ENCODE assay signal across 32 mouse cellular contexts in genomic region chr14:16133410-16133809, GRCm38 (mm10).
"Had no signal": no experiment of that assay in that cellular context is flagged by ENCODE, and none has a peak within 500 bp of the region (broad histone marks: within the 10 kb centered on the region; RNA-seq: fewer than 3 reads in every experiment).

No protein-coding gene starts in this region.

- H3K4me1 ChIP-seq: heart, embryonic 10.5 days; heart, embryonic 12.5 days; heart, embryonic 13.5 days; heart, embryonic 15.5 days; hindbrain, embryonic 10.5 days; hindbrain, embryonic 12.5 days; hindbrain, embryonic 13.5 days; hindbrain, embryonic 15.5 days; kidney, embryonic 15.5 days had no signal

- H3K9me3 ChIP-seq: heart, embryonic 10.5 days; heart, embryonic 12.5 days; heart, embryonic 13.5 days; heart, embryonic 15.5 days; hindbrain, embryonic 10.5 days; hindbrain, embryonic 12.5 days; hindbrain, embryonic 13.5 days; hindbrain, embryonic 15.5 days; kidney, embryonic 15.5 days had no signal

- ATAC-seq: hindbrain, embryonic 16.5 days; hindbrain, postnatal 0 days; inflammation-experienced regulatory T-cells, adult 6 months had no signal

- H3K27me3 ChIP-seq: heart, embryonic 12.5 days; heart, embryonic 13.5 days; heart, embryonic 15.5 days; hindbrain, embryonic 12.5 days; hindbrain, embryonic 13.5 days; hindbrain, embryonic 15.5 days; kidney, embryonic 15.5 days had no signal

- DNase-seq: heart, postnatal 10 days; heart, postnatal 14 days; heart, postnatal 36 days; heart, postnatal 4 days; kidney, adult 11 months; kidney, adult 18-20 months; kidney, adult 2 months; kidney, adult 8-10 months; kidney, adult 9 months; kidney, postnatal 10 days; kidney, postnatal 25 days; kidney, postnatal 36 days; kidney, postnatal 4 days; layer of hippocampus, adult 9-11 months; layer of hippocampus, postnatal 36 days had no signal

- H3K9ac ChIP-seq: heart, embryonic 12.5 days; heart, embryonic 13.5 days; heart, embryonic 15.5 days; hindbrain, embryonic 12.5 days; hindbrain, embryonic 13.5 days; hindbrain, embryonic 14.5 days; hindbrain, embryonic 15.5 days; kidney, embryonic 15.5 days had no signal

- H3K4me2 ChIP-seq: heart, embryonic 11.5 days; heart, embryonic 12.5 days; heart, embryonic 13.5 days; heart, embryonic 15.5 days; hindbrain, embryonic 12.5 days; hindbrain, embryonic 13.5 days; hindbrain, embryonic 14.5 days; hindbrain, embryonic 15.5 days; kidney, embryonic 15.5 days had no signal

- H3K36me3 ChIP-seq: heart, embryonic 10.5 days; heart, embryonic 12.5 days; heart, embryonic 13.5 days; heart, embryonic 15.5 days; hindbrain, embryonic 10.5 days; hindbrain, embryonic 12.5 days; hindbrain, embryonic 13.5 days; hindbrain, embryonic 15.5 days; kidney, embryonic 15.5 days had no signal

- H3K4me3 ChIP-seq: heart, embryonic 10.5 days; heart, embryonic 12.5 days; heart, embryonic 13.5 days; heart, embryonic 15.5 days; hindbrain, embryonic 10.5 days; hindbrain, embryonic 12.5 days; hindbrain, embryonic 13.5 days; hindbrain, embryonic 15.5 days; kidney, embryonic 15.5 days; layer of hippocampus, adult 2 months; left cerebral cortex, adult 2 months had no signal

- H3K27ac ChIP-seq: heart, embryonic 10.5 days; heart, embryonic 13.5 days; heart, embryonic 15.5 days; hindbrain, embryonic 10.5 days; hindbrain, embryonic 12.5 days; hindbrain, embryonic 13.5 days; hindbrain, embryonic 14.5 days; hindbrain, embryonic 15.5 days; hindbrain, postnatal 0 days; kidney, embryonic 15.5 days; kidney, postnatal 0 days; layer of hippocampus, adult 2 months; left cerebral cortex, adult 2 months had no signal
